Mouse (Mus musculus) lung, adult 18-20 months (tissue): ENCODE measurements around the gene Mybph.

Experiments used
- DNase-seq, 2 experiments: peaks; one replicate each; pipeline ENCODE4 v3.0.0; 2022; ENCODE audit warnings: mixed read lengths in 2 of 2

The Mybph gene

GRCm38 (mm10) chr1:134193126-134193525, at the start of gene Mybph:
Mybph (plus strand) TSS chr1:134193448.
- no peak for DNase-seq

- DNase-seq, result no peak
These were observed 47.2 kb upstream of the Mybph start for GRCm38 (mm10) chr1:134146066-134146465.

- no peak for DNase-seq
These were observed 43.2 kb upstream of the Mybph start for GRCm38 (mm10) chr1:134150076-134150475.

- no peak for DNase-seq
These were observed 42.5 kb upstream of the Mybph start for GRCm38 (mm10) chr1:134150745-134151144.

- peak; percentile 69 to 84 for DNase-seq
These were observed 41.4 kb upstream of the Mybph start for GRCm38 (mm10) chr1:134151655-134152412.

GRCm38 (mm10) chr1:134152626-134153590, 40.3 kb upstream of the Mybph start:
- no peak for DNase-seq

- no peak for DNase-seq
These were observed 39.1 kb upstream of the Mybph start for GRCm38 (mm10) chr1:134154121-134154520.

- no peak for DNase-seq
These were observed 38.6 kb upstream of the Mybph start for GRCm38 (mm10) chr1:134154655-134155054.

- no peak for DNase-seq
These were observed 32.8 kb upstream of the Mybph start for GRCm38 (mm10) chr1:134160404-134160803.

GRCm38 (mm10) chr1:134161399-134161798, 31.8 kb upstream of the Mybph start:
- no peak for DNase-seq

- DNase-seq, result peak; percentile 46 to 71
These were observed 30.6 kb upstream of the Mybph start for GRCm38 (mm10) chr1:134162510-134163225.

- DNase-seq, result no peak
These were observed 29.8 kb upstream of the Mybph start for GRCm38 (mm10) chr1:134163476-134163875.

- peak; percentile 70 to 82 for DNase-seq
These were observed 28.8 kb upstream of the Mybph start for GRCm38 (mm10) chr1:134164454-134164853.

GRCm38 (mm10) chr1:134166547-134166946, 26.7 kb upstream of the Mybph start:
- DNase-seq, result no peak

GRCm38 (mm10) chr1:134167416-134168305, 25.6 kb upstream of the Mybph start:
- no peak for DNase-seq

- no peak for DNase-seq
These were observed 24.7 kb upstream of the Mybph start for GRCm38 (mm10) chr1:134168567-134168966.

GRCm38 (mm10) chr1:134168985-134169697, 24.1 kb upstream of the Mybph start:
- DNase-seq, result no peak

GRCm38 (mm10) chr1:134173081-134173480, 20.2 kb upstream of the Mybph start:
- DNase-seq, result no peak

GRCm38 (mm10) chr1:134177976-134178375, 15.3 kb upstream of the Mybph start:
- no peak for DNase-seq

GRCm38 (mm10) chr1:134182025-134182424, 11.2 kb upstream of the Mybph start, which contains the start of gene Chil1:
Chil1 (plus strand) TSS chr1:134182176.
- DNase-seq, result peak; percentile 82 to 86

GRCm38 (mm10) chr1:134184089-134184488, 9.2 kb upstream of the Mybph start:
- DNase-seq, result no peak
